Mouse (Mus musculus): ENCODE data around the gene Unc80.

DNA sequence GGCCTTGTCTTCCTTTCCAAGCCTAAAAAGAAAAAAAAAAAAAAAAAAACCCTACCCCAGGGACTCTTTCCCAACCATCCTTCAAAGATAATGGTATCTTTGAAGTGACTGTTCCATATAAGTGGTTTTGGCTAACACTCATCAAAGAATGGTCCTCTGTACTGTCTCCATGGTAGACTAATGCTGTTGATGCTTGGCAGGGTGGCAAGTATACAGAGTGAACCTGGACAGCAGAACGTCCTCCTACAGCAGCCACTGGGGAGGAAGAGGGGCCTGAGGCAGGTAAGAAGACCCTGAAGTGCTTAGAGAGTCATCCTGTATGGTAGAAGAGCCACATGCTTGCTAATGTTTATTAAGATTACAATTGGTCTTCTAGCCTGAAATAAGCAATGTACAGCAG, 224.1 kb downstream of the Unc80 start:
- TF ChIP-seq CTCF (IDR thresholded peaks at IDR 0.05; ENCODE audit: control insufficient read depth, insufficient read depth, insufficient read length), result no peak
- TF ChIP-seq MYOD1 (IDR thresholded peaks at IDR 0.05; ENCODE audit: control insufficient read depth, insufficient read length, low read depth), result no peak
- TF ChIP-seq USF1 (IDR thresholded peaks at IDR 0.05; ENCODE audit: low read depth), result no peak
